Mouse (Mus musculus) cerebellum, adult 2 months (tissue): Measurements from ENCODE around the gene Gm49387. TPM values are rescaled to one million over a fixed set of nuclear protein-coding genes. Genes with fewer than 3 reads are reported as not detected.

Experiments used
- DNase-seq, 2 experiments: peaks; one replicate each; pipeline ENCODE4 v3.0.0; 2021
- H3K27ac ChIP-seq: fragments of 200-500 bp; 2 replicates; pipeline ENCODE4 v1.5.1; 2012; ENCODE audit warnings: low read length, control low read depth, inconsistent platforms; ENCODE audit not compliant: insufficient read depth
- H3K27me3 ChIP-seq: fragments of 200-500 bp; 2 replicates; pipeline ENCODE4 v1.6.1; 2012; ENCODE audit warnings: inconsistent platforms, mild to moderate bottlenecking, low read length, moderate library complexity; ENCODE audit not compliant: control insufficient read depth, insufficient read depth
- H3K4me1 ChIP-seq: fragments of 200-500 bp; 2 replicates; pipeline ENCODE4 v1.6.1; 2011; ENCODE audit warnings: low read length; ENCODE audit not compliant: control insufficient read depth, insufficient read depth
- H3K4me3 ChIP-seq: fragments of 200-500 bp; replicated peaks from 2 replicates; pipeline ENCODE3; 2011; ENCODE audit warnings: mild to moderate bottlenecking, low read depth, low read length, control low read depth; ENCODE audit not compliant: insufficient read depth
- CTCF ChIP-seq: fragments of 200-500 bp; IDR thresholded peaks from 2 replicates; pipeline ENCODE4 v1.5.1; 2011; ENCODE audit warnings: low read depth, mild to moderate bottlenecking, control low read depth, low read length, moderate library complexity, borderline replicate concordance; ENCODE audit not compliant: insufficient read depth
- POLR2A ChIP-seq: fragments of 200-500 bp; IDR thresholded peaks from 2 replicates; pipeline ENCODE4 v1.6.1; 2011; ENCODE audit warnings: low read length, control low read depth, borderline replicate concordance; ENCODE audit not compliant: insufficient read depth
- WGBS: fragments of 180-500 bp; shearing (Covaris S2); methylation state at CpG from one replicate; pipeline ENCODE4 v1.1.7; 2018; 5-methylcytosine and 5-hydroxymethylcytosine counted together
- polyA plus RNA-seq: library from polyadenylated mRNA; depleted of rRNA; stranded (reverse); fragments of >200 nt; gene quantifications from 2 replicates; pipeline ENCODE4 v1.2.3, GENCODE M21; 2012

Gm49387 gene
- polyA plus RNA-seq, 1 experiment, result not detected

DNA sequence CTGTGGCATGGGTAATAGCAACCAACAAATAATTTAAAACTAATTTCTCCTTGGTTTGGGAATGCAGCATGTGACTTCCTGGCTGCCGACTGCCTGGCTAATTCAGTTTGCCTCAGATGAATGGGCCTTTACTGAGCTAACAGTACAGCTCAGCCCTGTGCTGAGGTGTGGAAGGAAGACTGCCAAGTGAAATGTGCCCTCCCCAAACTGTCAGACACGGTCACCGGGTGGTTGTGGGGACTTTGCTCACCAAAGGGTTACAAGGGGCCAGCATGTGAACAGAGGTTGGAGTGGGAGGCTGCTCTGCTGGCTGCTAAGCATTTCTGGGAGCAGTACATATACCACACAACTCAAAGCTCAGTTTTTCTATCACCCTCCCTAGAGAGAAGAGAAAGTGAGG is 46.0 kb downstream of the Gm49387 start:
- Histone ChIP-seq H3K4me3 (no peak overlapping the region), H3K27me3 (no peaks in the 10 kb centered on the region), H3K4me1 (no peaks in the 10 kb centered on the region), H3K27ac (no peak overlapping the region)
- no peak for DNase-seq
- TF ChIP-seq POLR2A (no peak), CTCF (no peak)
- 55% methylated on average over 3 of the region's 3 CpGs for WGBS

DNA sequence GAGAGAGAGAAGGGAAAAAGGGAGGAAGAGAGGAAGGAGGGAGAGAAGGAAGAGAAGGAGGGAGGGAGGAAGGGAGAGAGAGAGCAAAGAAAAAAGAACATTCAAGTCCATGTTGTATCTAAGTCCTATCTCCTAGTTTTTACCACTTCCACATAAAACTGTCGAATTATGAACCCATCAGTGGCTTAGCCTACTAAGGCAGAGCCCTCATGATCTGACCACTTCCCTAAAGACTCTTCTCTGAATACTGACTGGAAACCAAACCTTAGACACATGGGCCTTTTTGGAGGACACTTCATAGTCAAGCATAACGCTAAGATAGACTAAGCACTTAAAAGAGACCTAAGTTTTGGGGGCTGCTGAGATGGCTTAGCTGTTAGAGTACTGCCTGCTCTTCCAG is 47.6 kb downstream of the Gm49387 start:
- Histone ChIP-seq H3K27ac (no peak overlapping the region), H3K4me3 (no peak overlapping the region), H3K4me1 (no peaks in the 10 kb centered on the region), H3K27me3 (no peaks in the 10 kb centered on the region)
- no peak for DNase-seq
- WGBS, result 85% methylated on average over 2 of the region's 2 CpGs
- no peak for TF ChIP-seq CTCF

GRCm38 (mm10) chr14:31591243-31591642 is 49.4 kb downstream of the Gm49387 start, which contains the start of gene Colq:
Gene Colq (minus strand): TSS chr14:31591343.
- H3K27me3 ChIP-seq, result no peaks in the 10 kb centered on the region
- H3K4me1 ChIP-seq, result no peaks in the 10 kb centered on the region
- H3K4me3 ChIP-seq, result no peak within 1 kb of the TSS
- no peak within 1 kb of the TSS for H3K27ac ChIP-seq
- no peak for DNase-seq
- 85% methylated on average over 3 of the region's 3 CpGs for WGBS
- TF ChIP-seq CTCF (no peak), POLR2A (no peak)

GRCm38 (mm10) chr14:31586451-31586850 is 54.2 kb downstream of the Gm49387 start:
- H3K27me3 ChIP-seq, result no peaks in the 10 kb centered on the region
- no peak overlapping the region for H3K4me3 ChIP-seq
- TF ChIP-seq POLR2A, result no peak
- no peak for TF ChIP-seq CTCF
- WGBS, result 35% methylated on average over 8 of the region's 8 CpGs
- H3K4me1 ChIP-seq, result no peaks in the 10 kb centered on the region
- no peak overlapping the region for H3K27ac ChIP-seq
- no peak for DNase-seq

DNA sequence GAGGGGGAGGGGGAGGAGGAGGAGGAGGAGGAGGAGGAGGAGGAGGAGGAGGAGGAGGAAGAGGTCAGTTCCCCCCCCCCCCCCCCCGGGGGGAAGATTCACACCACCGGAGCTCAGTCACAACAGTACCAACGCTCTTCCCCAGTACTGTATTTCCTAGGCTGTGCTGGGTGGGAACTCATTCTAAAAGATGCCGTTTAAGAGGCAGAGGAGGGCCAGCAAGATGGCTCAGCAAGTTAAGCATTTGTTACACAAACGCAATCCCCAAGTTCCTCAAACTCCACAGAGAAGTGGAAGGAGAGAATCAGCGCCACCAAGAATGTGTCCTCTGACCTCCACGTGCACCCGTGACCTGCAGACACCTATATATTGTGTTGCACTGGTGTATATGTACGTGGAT is 57.6 kb downstream of the Gm49387 start:
- WGBS, result 90% methylated on average over 9 of the region's 9 CpGs

DNA sequence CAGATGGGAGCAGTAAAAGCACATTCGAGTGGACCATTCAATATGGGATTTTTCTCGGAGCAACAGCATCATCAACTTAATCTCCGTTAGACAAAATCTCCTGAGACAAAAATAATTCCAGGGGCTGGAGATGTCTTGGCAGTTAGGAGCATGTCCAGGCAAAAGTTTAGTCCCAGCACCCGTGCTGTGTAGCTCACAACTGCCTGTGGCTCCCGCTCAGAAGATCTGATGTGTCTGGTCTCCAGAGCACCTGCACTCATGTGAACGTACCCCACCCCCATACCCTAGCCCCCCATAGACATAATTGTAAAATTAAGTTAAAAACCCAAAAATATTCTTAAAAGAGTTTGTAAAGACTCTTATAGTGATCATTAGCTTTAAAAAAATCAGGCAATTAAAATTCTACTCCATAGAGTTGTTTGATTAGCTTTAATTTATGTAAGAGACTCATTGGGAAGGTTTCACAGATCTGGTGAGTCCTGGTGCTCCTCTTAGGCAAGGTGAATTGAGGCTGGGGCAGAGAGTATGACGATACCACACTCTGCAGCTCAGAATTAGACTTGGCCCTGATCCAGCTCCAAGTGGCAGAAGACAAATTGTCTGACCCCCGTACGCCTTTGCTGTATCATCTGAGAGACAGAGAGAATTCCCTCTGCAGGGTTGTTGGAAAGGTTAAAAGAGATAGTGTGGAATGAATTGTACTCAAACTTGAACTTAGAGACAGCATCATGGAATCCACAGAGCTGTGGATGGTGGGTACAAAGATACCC is 62.5 kb downstream of the Gm49387 start:
- H3K27ac ChIP-seq, result no peak overlapping the region
- H3K4me1 ChIP-seq, result peaks cover 3% of the 10 kb centered on the region; the same call in 1 of the 2 replicates
- no peak for DNase-seq
- TF ChIP-seq CTCF (no peak), POLR2A (no peak)
- H3K27me3 ChIP-seq, result no peaks in the 10 kb centered on the region
- H3K4me3 ChIP-seq, result no peak overlapping the region
- 48% methylated on average over 9 of the region's 9 CpGs for WGBS

More for the DNA sequence above, 57.6 kb downstream of the Gm49387 start:
- Histone ChIP-seq H3K27ac (no peak overlapping the region), H3K4me3 (no peak overlapping the region), H3K27me3 (no peaks in the 10 kb centered on the region), H3K4me1 (no peaks in the 10 kb centered on the region)
- TF ChIP-seq POLR2A (no peak), CTCF (no peak)
- DNase-seq, result no peak

DNA sequence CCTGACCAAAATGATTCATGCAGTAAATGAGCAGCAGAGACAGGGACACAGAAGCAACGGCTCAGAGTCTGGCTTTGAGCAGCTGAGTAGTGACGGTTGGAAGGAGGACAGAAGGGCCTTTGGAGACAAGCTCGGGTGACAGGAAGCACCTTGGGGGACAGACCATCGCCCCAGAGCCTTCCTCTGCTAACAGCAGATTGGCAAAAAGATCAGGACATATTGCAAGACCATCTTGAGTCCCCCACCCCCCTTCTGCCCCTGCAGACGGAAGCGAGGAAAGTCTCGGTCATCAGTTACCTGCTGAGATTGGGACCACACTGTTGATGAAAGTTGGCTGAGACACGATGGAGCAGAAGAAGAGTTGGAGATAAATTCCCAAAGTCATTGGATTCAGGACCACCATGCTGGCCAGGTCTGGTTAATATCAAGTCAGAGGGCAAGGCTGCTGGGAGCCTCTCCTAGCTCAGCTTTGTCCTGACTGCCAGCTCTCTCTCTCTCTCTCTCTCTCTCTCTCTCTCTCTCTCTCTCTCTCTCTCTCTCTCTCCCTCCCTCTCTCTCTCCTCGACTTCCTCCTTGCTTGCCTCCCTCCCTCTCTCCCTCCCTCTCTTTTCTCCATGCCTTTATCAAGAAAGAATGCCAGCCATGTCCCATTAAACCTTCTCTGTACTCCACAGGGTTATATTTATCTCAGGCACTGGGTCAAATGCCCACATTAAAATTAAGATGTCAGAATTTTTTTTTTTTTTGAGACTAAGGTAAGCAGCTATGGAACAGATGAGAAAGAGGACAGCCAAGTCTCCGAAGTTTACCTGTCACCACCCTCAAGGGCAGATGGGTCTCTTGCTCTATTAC is 63.6 kb downstream of the Gm49387 start:
- Histone ChIP-seq H3K4me3 (no peak overlapping the region), H3K27me3 (no peaks in the 10 kb centered on the region), H3K27ac (no peak overlapping the region), H3K4me1 (peaks cover 3% of the 10 kb centered on the region; the same call in 1 of the 2 replicates)
- TF ChIP-seq POLR2A, result no peak
- TF ChIP-seq CTCF, result no peak
- no peak for DNase-seq
- WGBS, result 21% methylated on average over 10 of the region's 10 CpGs
